Mouse (Mus musculus) skeletal muscle tissue, postnatal 0 days (tissue): ENCODE measurements around the gene D630036H23Rik. TPM values are rescaled to one million over a fixed set of nuclear protein-coding genes. Genes with fewer than 3 reads are reported as not detected.

Source experiments
- polyA plus RNA-seq: library from polyadenylated mRNA; unstranded; fragments of >200 nt; fragmentation: Nextera tagmentation; extraction: Ambion mirVana; gene quantifications from 2 replicates; pipeline ENCODE4 v1.2.1, GENCODE M21; 2015

Gene D630036H23Rik
- polyA plus RNA-seq, result 2.3 and 3.1 TPM in 2 replicates

DNA sequence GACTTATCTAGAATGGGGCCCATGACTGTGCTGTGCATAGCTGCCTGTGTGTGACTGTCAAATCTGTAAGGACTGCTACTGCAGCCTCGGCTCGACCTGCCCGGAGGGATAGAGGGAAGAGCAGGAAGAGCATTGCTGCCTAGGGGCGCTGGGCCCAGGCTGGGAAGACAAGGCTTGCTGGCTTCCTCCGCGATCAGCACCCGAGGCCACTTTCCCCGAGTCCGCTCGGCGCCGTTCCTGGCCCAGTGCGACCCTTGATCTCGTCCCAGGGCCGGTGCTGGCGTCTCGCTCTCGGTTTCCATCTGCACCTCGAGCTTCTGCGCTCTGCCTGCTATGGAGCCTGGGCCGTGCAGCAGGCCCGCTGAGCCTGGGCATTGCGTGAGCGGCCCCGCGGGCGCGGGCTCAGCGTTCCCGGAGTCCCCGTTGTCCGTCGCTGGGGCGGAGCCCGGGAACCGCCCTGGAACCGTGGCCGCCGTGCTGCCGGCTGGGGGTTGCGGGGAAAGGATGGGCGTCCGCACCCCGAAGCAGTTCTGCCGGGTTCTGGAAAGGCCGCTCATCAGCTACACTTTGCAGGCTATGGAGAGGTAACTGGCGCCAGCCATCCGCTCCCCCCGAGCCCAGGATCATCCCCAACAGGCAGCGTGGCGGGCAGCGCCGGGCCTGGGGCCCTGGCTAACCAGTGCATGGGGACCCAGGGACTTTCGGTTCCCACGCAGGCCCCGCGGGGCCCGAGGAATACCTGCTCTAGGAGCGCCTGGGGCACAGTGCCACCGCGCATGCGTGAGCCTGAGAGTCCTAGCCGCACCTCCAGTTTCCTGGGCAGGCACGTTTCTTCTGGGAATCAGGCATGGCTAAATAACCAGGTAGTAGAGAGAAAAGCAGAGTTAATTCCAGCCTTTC lies at the start of gene D630036H23Rik, which contains the start of gene Ispd:
Gene D630036H23Rik (minus strand): TSS at position 741 of the 900 bp plus-strand sequence.
Gene Ispd (plus strand): TSS at position 10 of the 900 bp plus-strand sequence.

Other genes starting within 250 kb of the D630036H23Rik start
- 16.6 and 17.3 TPM in 2 replicates for gene Ankmy2, start 225.1 kb downstream of the D630036H23Rik start, polyA plus RNA-seq
- 130 TPM in 2 replicates for gene Bzw2, start 224.1 kb downstream of the D630036H23Rik start, polyA plus RNA-seq
- gene Lrrc72, start 128.8 kb downstream of the D630036H23Rik start, polyA plus RNA-seq, result not detected in 2 replicates
- 14.2 and 18.3 TPM in 2 replicates for gene Sostdc1, start 68.0 kb downstream of the D630036H23Rik start, polyA plus RNA-seq
- gene Ispd, start 731 bp downstream of the D630036H23Rik start, polyA plus RNA-seq, result 7.5 and 7.7 TPM in 2 replicates